In the genomic region with DNA sequence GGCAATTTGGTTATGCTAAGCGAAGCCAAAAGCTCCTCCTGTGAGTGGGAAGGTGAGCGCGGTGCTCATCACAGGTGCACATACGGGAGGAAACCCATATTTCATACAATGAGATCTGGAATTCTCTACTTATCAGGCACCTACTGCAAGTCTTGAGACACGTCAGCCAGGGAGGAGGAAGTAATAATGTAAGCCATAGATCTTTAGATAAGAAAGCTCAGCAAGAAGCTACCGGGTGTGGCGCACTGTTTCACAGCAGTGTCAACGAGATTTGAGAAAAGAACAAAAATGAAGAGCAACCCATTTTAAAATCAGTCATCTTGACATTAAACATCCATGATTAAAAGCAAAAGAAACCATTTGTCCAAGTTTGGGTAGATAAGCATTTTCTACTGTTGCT, we compare ENCODE assay signal across 22 mouse cellular contexts.
DNase-seq lines count a peak whose midpoint lies in the region; ATAC-seq and TF ChIP-seq lines count a peak whose summit lies in the region.
"Had no signal": no experiment of that assay in that cellular context is flagged by ENCODE, and none has a peak within 500 bp of the region (broad histone marks: within the 10 kb centered on the region; RNA-seq: fewer than 3 reads in every experiment).

No protein-coding gene starts in this region.

- H3K4me1 ChIP-seq in testis, adult 2 months (ENCODE audit: control insufficient read depth, insufficient read depth, low read length): no peaks in the 10 kb centered on the region; the same call in 1 of the 2 replicates
- peaks cover 16% of the 10 kb centered on the region for H3K4me1 ChIP-seq in intestine, postnatal 0 days (replicated peaks; ENCODE audit: control insufficient read depth, insufficient read depth, low read length)
- H3K4me1 ChIP-seq in forebrain, embryonic 11.5 days (replicated peaks; ENCODE audit: control insufficient read depth, insufficient read depth, low read length): peaks cover 14% of the 10 kb centered on the region; the same call in 1 of the 2 replicates

- H3K9ac ChIP-seq in intestine, postnatal 0 days (ENCODE audit: low read depth, low read length): no peak overlapping the region
- no peak overlapping the region for H3K9ac ChIP-seq in forebrain, embryonic 11.5 days (ENCODE audit: low read length)
- H3K9ac ChIP-seq: embryonic facial prominence, embryonic 15.5 days; hindbrain, embryonic 13.5 days had no signal

- peak; percentile 50 for ATAC-seq in intestine, postnatal 0 days
- ATAC-seq in forebrain, embryonic 11.5 days (replicated peaks; ENCODE audit: low FRiP score): no peak
- ATAC-seq: forebrain, embryonic 16.5 days; hindbrain, postnatal 0 days had no signal

- H3K9me3 ChIP-seq in intestine, postnatal 0 days (ENCODE audit: control insufficient read depth): no peaks in the 10 kb centered on the region
- H3K9me3 ChIP-seq in forebrain, embryonic 11.5 days (ENCODE audit: control insufficient read depth, low read length): no peaks in the 10 kb centered on the region
- H3K9me3 ChIP-seq: embryonic facial prominence, embryonic 15.5 days; forebrain, embryonic 10.5 days; heart, embryonic 10.5 days; hindbrain, embryonic 13.5 days had no signal

- peak overlapping the region; percentile 68; the same call in 1 of the 2 replicates for H3K4me3 ChIP-seq in testis, adult 2 months (ENCODE audit: control insufficient read depth, low read depth, low read length)
- H3K4me3 ChIP-seq in intestine, postnatal 0 days (ENCODE audit: low read depth, low read length): no peak overlapping the region
- no peak overlapping the region for H3K4me3 ChIP-seq in forebrain, embryonic 11.5 days (ENCODE audit: low read depth, low read length)
- H3K4me3 ChIP-seq: embryonic facial prominence, embryonic 15.5 days; erythroblast, embryonic 14.5 days; forebrain, embryonic 10.5 days; heart, embryonic 10.5 days; hindbrain, embryonic 13.5 days had no signal

- no peaks in the 10 kb centered on the region for H3K36me3 ChIP-seq in testis, adult 2 months (ENCODE audit: control insufficient read depth, insufficient read depth, low read length)
- no peaks in the 10 kb centered on the region for H3K36me3 ChIP-seq in intestine, postnatal 0 days (ENCODE audit: control insufficient read depth, insufficient read depth)
- no peaks in the 10 kb centered on the region for H3K36me3 ChIP-seq in forebrain, embryonic 11.5 days (ENCODE audit: control insufficient read depth, insufficient read depth, low read length)
- H3K36me3 ChIP-seq: embryonic facial prominence, embryonic 15.5 days; hindbrain, embryonic 13.5 days had no signal

- H3K27ac ChIP-seq in testis, adult 2 months (ENCODE audit: control insufficient read depth, insufficient read depth, low read depth, low read length): no peak overlapping the region
- H3K27ac ChIP-seq in intestine, postnatal 0 days (ENCODE audit: low read depth, low read length): peak overlapping the region; percentile 77
- H3K27ac ChIP-seq in forebrain, embryonic 11.5 days (ENCODE audit: low read depth, low read length): no peak overlapping the region
- H3K27ac ChIP-seq: embryonic facial prominence, embryonic 15.5 days; forebrain, embryonic 10.5 days; heart, embryonic 10.5 days; hindbrain, embryonic 13.5 days; hindbrain, postnatal 0 days had no signal

- DNase-seq in testis, postnatal 14 days (ENCODE audit: low spot score): no peak
- DNase-seq in induced T-regulatory cell, adult 2 months (ENCODE audit: low read depth): peak; percentile 7
- DNase-seq in thymus, postnatal 4 days: no peak
- DNase-seq in forebrain, embryonic 11.5 days (ENCODE audit: low spot score): no peak
- no peak for DNase-seq in neural tube, embryonic 10.5 days (ENCODE audit: extremely low spot score, low spot score)
- DNase-seq: adrenal gland, adult 8-10 months; adrenal gland, postnatal 36 days; cerebellum, adult 2 months; cerebellum, postnatal 10 days; gastrocnemius, postnatal 10 days; heart, adult 18-20 months; heart, postnatal 10 days; heart, postnatal 4 days had no signal

- WGBS in intestine, postnatal 0 days: 37% methylated on average over 8 of the region's 8 CpGs
- WGBS in forebrain, embryonic 11.5 days: 93% methylated on average over 8 of the region's 8 CpGs

- H3K27me3 ChIP-seq in testis, adult 2 months (ENCODE audit: control insufficient read depth, insufficient read depth, low read length): no peaks in the 10 kb centered on the region
- H3K27me3 ChIP-seq in intestine, postnatal 0 days (replicated peaks; ENCODE audit: control insufficient read depth, insufficient read depth, low read length): no peaks in the 10 kb centered on the region
- H3K27me3 ChIP-seq in forebrain, embryonic 11.5 days (ENCODE audit: control insufficient read depth, insufficient read depth, low read length): no peaks in the 10 kb centered on the region
- H3K27me3 ChIP-seq: embryonic facial prominence, embryonic 15.5 days; hindbrain, embryonic 13.5 days had no signal

- no peak for TF ChIP-seq CTCF in testis, adult 2 months (IDR thresholded peaks at IDR 0.05; ENCODE audit: control insufficient read depth, insufficient read depth, insufficient replicate concordance, low read depth, low read length)
- TF ChIP-seq CTCF in intestine, postnatal 0 days (IDR thresholded peaks at IDR 0.05; ENCODE audit: low read depth): peak; percentile 21

- no peak for TF ChIP-seq POLR2A in testis, adult 2 months (IDR thresholded peaks at IDR 0.05; ENCODE audit: control insufficient read depth, low read depth, low read length)

- H3K4me2 ChIP-seq in intestine, postnatal 0 days (replicated peaks; ENCODE audit: low read depth): peak overlapping the region; percentile 30
- H3K4me2 ChIP-seq in forebrain, embryonic 11.5 days (ENCODE audit: low read depth, low read length, severe bottlenecking): no peak overlapping the region
- H3K4me2 ChIP-seq: embryonic facial prominence, embryonic 15.5 days; hindbrain, embryonic 13.5 days had no signal
